Mouse (Mus musculus): ENCODE data around the gene Gm3250. TPM values are rescaled to one million over a fixed set of nuclear protein-coding genes. Genes with fewer than 3 reads are reported as not detected.
"Not testable (repeated sequence)": the region's sequence is repeated elsewhere in the genome, so short reads cannot be mapped to it uniquely, and the experiment has no call there.

Gm3250 gene
- polyA plus RNA-seq, 1 experiment, result not detected

- no peak overlapping the region for H3K27ac ChIP-seq (ENCODE audit: insufficient read depth, low read length)
- H3K4me3 ChIP-seq (ENCODE audit: insufficient read depth, low read length), result no peak overlapping the region
- no peak for TF ChIP-seq CTCF (IDR thresholded peaks at IDR 0.05; ENCODE audit: extremely low read depth, insufficient read depth, low read length)
- TF ChIP-seq POLR2A (IDR thresholded peaks at IDR 0.05; ENCODE audit: extremely low read depth, insufficient read depth, low read length), result no peak
- no peaks in the 10 kb centered on the region for H3K4me1 ChIP-seq (ENCODE audit: control insufficient read depth, insufficient read depth, low read length)
Observed at GRCm38 (mm10) chr10:77797677-77798076, 15.3 kb upstream of the Gm3250 start.

- no peaks in the 10 kb centered on the region for H3K4me1 ChIP-seq (ENCODE audit: control insufficient read depth, insufficient read depth, low read length)
- H3K27ac ChIP-seq (ENCODE audit: insufficient read depth, low read length), result no peak within 1 kb of the TSS
- no peak for TF ChIP-seq POLR2A (IDR thresholded peaks at IDR 0.05; ENCODE audit: extremely low read depth, insufficient read depth, low read length)
- no peak for TF ChIP-seq CTCF (IDR thresholded peaks at IDR 0.05; ENCODE audit: extremely low read depth, insufficient read depth, low read length)
- H3K4me3 ChIP-seq (ENCODE audit: insufficient read depth, low read length), result no peak within 1 kb of the TSS
Observed at GRCm38 (mm10) chr10:77794976-77795375, 12.6 kb upstream of the Gm3250 start, which contains the start of gene Gm9639. TSS of gene Gm9639 (minus strand) at chr10:77795076.

GRCm38 (mm10) chr10:77788621-77789020 is 6.3 kb upstream of the Gm3250 start:
- Histone ChIP-seq H3K4me1 (ENCODE audit: control insufficient read depth, insufficient read depth, low read length) (no peaks in the 10 kb centered on the region), H3K27ac (ENCODE audit: insufficient read depth, low read length) (no peak overlapping the region), H3K4me3 (ENCODE audit: insufficient read depth, low read length) (no peak overlapping the region)
- TF ChIP-seq POLR2A (IDR thresholded peaks at IDR 0.05; ENCODE audit: extremely low read depth, insufficient read depth, low read length) (no peak), CTCF (IDR thresholded peaks at IDR 0.05; ENCODE audit: extremely low read depth, insufficient read depth, low read length) (no peak)

- not testable (repeated sequence) for H3K27ac ChIP-seq (ENCODE audit: insufficient read depth, low read length); H3K4me3 ChIP-seq (ENCODE audit: insufficient read depth, low read length); H3K4me1 ChIP-seq (ENCODE audit: control insufficient read depth, insufficient read depth, low read length)
Observed at GRCm38 (mm10) chr10:77787876-77788275, 5.5 kb upstream of the Gm3250 start, which contains the start of gene Gm7137. TSS of gene Gm7137 (minus strand) at chr10:77788200.

- H3K4me3 ChIP-seq (ENCODE audit: insufficient read depth, low read length); H3K27ac ChIP-seq (ENCODE audit: insufficient read depth, low read length); H3K4me1 ChIP-seq (ENCODE audit: control insufficient read depth, insufficient read depth, low read length): not testable (repeated sequence)
Observed at GRCm38 (mm10) chr10:77783396-77783795, 1.1 kb upstream of the Gm3250 start.

- H3K4me1 ChIP-seq (ENCODE audit: control insufficient read depth, insufficient read depth, low read length); H3K27ac ChIP-seq (ENCODE audit: insufficient read depth, low read length); H3K4me3 ChIP-seq (ENCODE audit: insufficient read depth, low read length): not testable (repeated sequence)
Observed at GRCm38 (mm10) chr10:77776844-77777243, 5.5 kb downstream of the Gm3250 start, which contains the start of gene Gm7138. TSS of gene Gm7138 (minus strand) at chr10:77776944.

- not testable (repeated sequence) for H3K27ac ChIP-seq (ENCODE audit: insufficient read depth, low read length); H3K4me3 ChIP-seq (ENCODE audit: insufficient read depth, low read length); H3K4me1 ChIP-seq (ENCODE audit: control insufficient read depth, insufficient read depth, low read length)
Observed at GRCm38 (mm10) chr10:77772142-77772541, 10.2 kb downstream of the Gm3250 start.

GRCm38 (mm10) chr10:77771225-77771624 is 11.1 kb downstream of the Gm3250 start, which contains the start of gene Gm3238:
TSS of gene Gm3238 (minus strand) at chr10:77771325.
- not testable (repeated sequence) for H3K4me3 ChIP-seq (ENCODE audit: insufficient read depth, low read length); H3K4me1 ChIP-seq (ENCODE audit: control insufficient read depth, insufficient read depth, low read length); H3K27ac ChIP-seq (ENCODE audit: insufficient read depth, low read length)

GRCm38 (mm10) chr10:77769727-77770126 is 12.6 kb downstream of the Gm3250 start:
- H3K4me1 ChIP-seq (ENCODE audit: control insufficient read depth, insufficient read depth, low read length), result no peaks in the 10 kb centered on the region

GRCm38 (mm10) chr10:77759582-77759981 is 22.8 kb downstream of the Gm3250 start, which contains the start of gene Gm3233:
TSS of gene Gm3233 (minus strand) at chr10:77759682.
- H3K27ac ChIP-seq (ENCODE audit: insufficient read depth, low read length); H3K4me1 ChIP-seq (ENCODE audit: control insufficient read depth, insufficient read depth, low read length); H3K4me3 ChIP-seq (ENCODE audit: insufficient read depth, low read length): not testable (repeated sequence)

More at GRCm38 (mm10) chr10:77769727-77770126, 12.6 kb downstream of the Gm3250 start:
- no peak overlapping the region for H3K4me3 ChIP-seq (ENCODE audit: insufficient read depth, low read length)
- no peak for TF ChIP-seq POLR2A (IDR thresholded peaks at IDR 0.05; ENCODE audit: extremely low read depth, insufficient read depth, low read length)
- no peak for TF ChIP-seq CTCF (IDR thresholded peaks at IDR 0.05; ENCODE audit: extremely low read depth, insufficient read depth, low read length)
- no peak overlapping the region; the same call in 1 of the 2 replicates for H3K27ac ChIP-seq (ENCODE audit: insufficient read depth, low read length)

- TF ChIP-seq POLR2A (IDR thresholded peaks at IDR 0.05; ENCODE audit: extremely low read depth, insufficient read depth, low read length), result no peak
- no peak for TF ChIP-seq CTCF (IDR thresholded peaks at IDR 0.05; ENCODE audit: extremely low read depth, insufficient read depth, low read length)
- H3K27ac ChIP-seq (ENCODE audit: insufficient read depth, low read length), result no peak overlapping the region
- no peaks in the 10 kb centered on the region for H3K4me1 ChIP-seq (ENCODE audit: control insufficient read depth, insufficient read depth, low read length)
- no peak overlapping the region for H3K4me3 ChIP-seq (ENCODE audit: insufficient read depth, low read length)
Observed at GRCm38 (mm10) chr10:77753448-77753847, 28.9 kb downstream of the Gm3250 start.

- H3K27ac ChIP-seq (ENCODE audit: insufficient read depth, low read length); H3K4me3 ChIP-seq (ENCODE audit: insufficient read depth, low read length); H3K4me1 ChIP-seq (ENCODE audit: control insufficient read depth, insufficient read depth, low read length): not testable (repeated sequence)
Observed at GRCm38 (mm10) chr10:77752312-77752711, 30.0 kb downstream of the Gm3250 start.

GRCm38 (mm10) chr10:77751254-77751653 is 31.1 kb downstream of the Gm3250 start, which contains the start of gene Gm9736:
TSS of gene Gm9736 (minus strand) at chr10:77751354.
- not testable (repeated sequence) for H3K4me1 ChIP-seq (ENCODE audit: control insufficient read depth, insufficient read depth, low read length); H3K4me3 ChIP-seq (ENCODE audit: insufficient read depth, low read length); H3K27ac ChIP-seq (ENCODE audit: insufficient read depth, low read length)

GRCm38 (mm10) chr10:77750686-77751085 is 31.7 kb downstream of the Gm3250 start:
- not testable (repeated sequence) for H3K4me1 ChIP-seq (ENCODE audit: control insufficient read depth, insufficient read depth, low read length); H3K4me3 ChIP-seq (ENCODE audit: insufficient read depth, low read length); H3K27ac ChIP-seq (ENCODE audit: insufficient read depth, low read length)

GRCm38 (mm10) chr10:77741924-77742688 is 40.2 kb downstream of the Gm3250 start, which contains the start of gene Gm18596:
TSS of gene Gm18596 (minus strand) at chr10:77742638.
- H3K4me1 ChIP-seq (ENCODE audit: control insufficient read depth, insufficient read depth, low read length); H3K4me3 ChIP-seq (ENCODE audit: insufficient read depth, low read length); H3K27ac ChIP-seq (ENCODE audit: insufficient read depth, low read length): not testable (repeated sequence)

Data from cortical plate, adult 2 months (tissue).